Mouse (Mus musculus) lung, adult 18-20 months (tissue): ENCODE results near the gene Tas2r114.

Experiments used
- DNase-seq, 2 experiments: peaks; one replicate each; pipeline ENCODE4 v3.0.0; 2022; ENCODE audit warnings: mixed read lengths in 2 of 2

The Tas2r114 gene

DNA sequence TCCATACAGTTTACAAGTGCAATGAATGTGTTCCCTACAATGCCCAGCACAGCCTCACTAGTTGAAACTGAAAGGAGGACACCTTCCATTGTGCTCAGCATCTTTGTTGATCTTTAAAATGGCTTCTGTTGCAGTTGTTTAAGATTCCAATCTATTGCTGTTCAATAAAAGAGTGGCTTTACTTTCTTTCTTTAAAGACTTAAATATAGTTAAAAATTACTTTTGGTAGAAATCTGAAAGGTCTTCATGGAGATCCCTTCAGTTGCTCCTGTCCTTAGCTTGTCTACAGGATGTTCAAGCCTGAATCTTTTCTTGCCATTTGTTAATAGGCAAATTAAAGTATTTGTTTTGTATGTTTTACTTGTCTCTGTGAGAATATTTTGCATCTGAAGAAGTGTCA lies at the start of gene Tas2r114:
Gene Tas2r114, minus strand, starts transcription at position 101 of the 400 bp plus-strand sequence.
- no peak for DNase-seq

GRCm38 (mm10) chr6:131712803-131713202 lies 22.9 kb upstream of the Tas2r114 start:
- DNase-seq, result no peak

- no peak for DNase-seq
These were observed 2.5 kb downstream of the Tas2r114 start, which contains the start of gene Tas2r105 for GRCm38 (mm10) chr6:131687395-131687794. Tas2r105 (minus strand) TSS chr6:131687495.

DNA sequence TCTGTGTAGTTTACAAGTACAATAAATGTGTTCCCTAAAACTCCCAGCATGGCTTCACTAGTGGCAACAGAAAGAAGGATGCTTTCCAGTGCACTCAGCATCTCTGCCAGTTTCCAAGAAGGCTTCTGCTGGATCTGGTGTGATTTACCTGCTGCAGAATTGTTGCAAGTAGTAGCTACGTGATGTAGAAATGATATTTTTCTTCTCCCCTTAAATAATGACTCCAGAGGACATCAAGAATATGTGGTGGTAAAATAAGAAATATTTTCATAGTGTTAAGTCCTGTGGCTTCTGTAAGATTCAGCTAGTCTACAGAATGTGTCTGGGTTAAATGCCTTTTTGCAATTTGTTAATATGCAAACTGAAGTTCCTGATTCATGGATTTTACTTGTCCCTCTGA lies 4.2 kb downstream of the Tas2r114 start, which contains the start of gene Tas2r104:
Gene Tas2r104, minus strand, starts transcription at position 101 of the 400 bp plus-strand sequence.
- no peak for DNase-seq

GRCm38 (mm10) chr6:131678786-131679185 lies 11.1 kb downstream of the Tas2r114 start, which contains the start of gene Tas2r106:
Tas2r106 (minus strand) TSS chr6:131678886.
- DNase-seq, result no peak

GRCm38 (mm10) chr6:131660049-131660448 lies 29.8 kb downstream of the Tas2r114 start, which contains the start of gene Tas2r107:
Tas2r107 (minus strand) TSS chr6:131660149.
- DNase-seq, result no peak
